Mouse (Mus musculus) heart, postnatal 0 days (tissue): ENCODE measurements around the gene Epas1.

Experiments
- CTCF ChIP-seq: IDR thresholded peaks from 2 replicates; pipeline ENCODE4 v1.5.1; 2016; ENCODE audit warnings: antibody characterized with exemption, control low read depth, low read depth
- EP300 ChIP-seq: IDR thresholded peaks from 2 replicates; pipeline ENCODE4 v1.6.1; 2016; ENCODE audit warnings: antibody characterized with exemption, low read depth

DNA sequence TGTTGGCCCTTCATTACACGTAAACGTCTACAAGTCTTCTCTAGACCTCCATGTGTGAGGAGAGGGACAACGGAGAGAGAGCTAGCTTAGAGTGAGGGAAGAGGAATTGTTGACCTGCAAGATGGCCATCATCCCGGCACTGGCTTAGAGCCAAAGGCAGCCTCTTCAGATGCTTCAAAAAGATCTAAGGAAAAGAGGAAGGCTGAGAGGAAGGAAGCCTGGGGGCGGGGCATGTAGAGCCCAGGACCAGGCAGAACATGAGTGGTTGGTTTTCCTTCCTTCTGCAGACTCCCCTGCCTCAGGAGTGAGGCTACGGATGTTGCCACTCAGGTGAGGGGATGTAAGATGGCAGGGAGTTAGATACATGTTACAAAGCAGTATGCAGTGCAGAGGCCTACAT, 34.8 kb downstream of the Epas1 start:
- TF ChIP-seq CTCF (no peak), EP300 (no peak)
